Mouse (Mus musculus): Measurements from ENCODE around the gene Faim2.

- TF ChIP-seq CTCF (IDR thresholded peaks at IDR 0.05; ENCODE audit: low read depth, low read length) (peak; percentile 51), POLR2A (IDR thresholded peaks at IDR 0.05; ENCODE audit: extremely low read depth, insufficient read depth, low read length) (no peak)
Measured at GRCm38 (mm10) chr15:99497061-99497460, 30.9 kb downstream of the Faim2 start.
